Mouse (Mus musculus) CH12.LX (cell line): ENCODE data around the gene Kpna7.

Experiments
- CHD2 ChIP-seq: IDR thresholded peaks from 2 replicates; pipeline ENCODE4 v1.6.1; 2011; ENCODE audit warnings: low read length, improper control_type of control experiment
- CTCF ChIP-seq, 2 experiments: IDR thresholded peaks in 1 of 2; conservative IDR thresholded peaks in 1 of 2; 2 replicates each; pipeline ENCODE4 v1.5.1; 2011 to 2012; ENCODE audit warnings: low read depth in 2 of 2, low read length in 2 of 2, improper control_type of control experiment in 1 of 2, inconsistent platforms in 1 of 2, mild to moderate bottlenecking in 1 of 2, moderate library complexity in 1 of 2
- EP300 ChIP-seq: IDR thresholded peaks from 2 replicates; pipeline ENCODE4 v1.6.1; 2011; ENCODE audit warnings: low read length, improper control_type of control experiment
- ETS1 ChIP-seq: conservative IDR thresholded peaks from 2 replicates; pipeline ENCODE4 v1.6.1; 2012; ENCODE audit warnings: low read depth, mild to moderate bottlenecking, inconsistent platforms, low read length, improper control_type of control experiment, moderate library complexity
- KAT2A ChIP-seq: IDR thresholded peaks from 2 replicates; pipeline ENCODE4 v1.6.1; 2012; ENCODE audit warnings: low read length, improper control_type of control experiment, inconsistent platforms; ENCODE audit not compliant: insufficient replicate concordance
- MAZ ChIP-seq: IDR thresholded peaks from 2 replicates; pipeline ENCODE4 v1.6.1; 2012; ENCODE audit warnings: low read depth, mild to moderate bottlenecking, inconsistent platforms, low read length, improper control_type of control experiment, moderate library complexity
- POLR2A ChIP-seq: IDR thresholded peaks from 2 replicates; pipeline ENCODE4 v1.6.1; 2011; ENCODE audit warnings: low read depth, mild to moderate bottlenecking, improper control_type of control experiment, low read length
- POLR2AphosphoS2 ChIP-seq: IDR thresholded peaks from 2 replicates; pipeline ENCODE4 v1.6.1; 2011; ENCODE audit warnings: low read depth, low read length, improper control_type of control experiment
- RAD21 ChIP-seq: IDR thresholded peaks from 2 replicates; pipeline ENCODE4 v1.6.1; 2011; ENCODE audit warnings: low read depth, mild to moderate bottlenecking, low read length, improper control_type of control experiment, moderate library complexity
- TBP ChIP-seq: conservative IDR thresholded peaks from 2 replicates; pipeline ENCODE4 v1.6.1; 2011; ENCODE audit warnings: low read depth, low read length, improper control_type of control experiment
- TCF12 ChIP-seq: IDR thresholded peaks from 2 replicates; pipeline ENCODE4 v1.6.1; 2014; ENCODE audit warnings: low read depth, mild to moderate bottlenecking, inconsistent platforms, low read length, improper control_type of control experiment
- UBTF ChIP-seq: IDR thresholded peaks from 2 replicates; pipeline ENCODE4 v1.6.1; 2012; ENCODE audit warnings: low read depth, mild to moderate bottlenecking, inconsistent platforms, low read length, improper control_type of control experiment, moderate library complexity
- USF1 ChIP-seq: IDR thresholded peaks from 2 replicates; pipeline ENCODE4 v1.6.1; 2014; ENCODE audit warnings: low read depth, mild to moderate bottlenecking, inconsistent platforms, low read length, improper control_type of control experiment

- TF ChIP-seq CTCF (conservative IDR thresholded peaks at IDR 0.05 in 1 of 2, IDR thresholded peaks at IDR 0.05 in 1 of 2; ENCODE audit: low read depth in 2 of 2, low read length in 2 of 2) (no peak), POLR2A (no peak), KAT2A (no peak), CHD2 (no peak), POLR2AphosphoS2 (no peak), TCF12 (no peak), RAD21 (no peak), EP300 (no peak), UBTF (no peak), ETS1 (no peak), TBP (no peak), USF1 (no peak), MAZ (no peak)
Measured at GRCm38 (mm10) chr5:145113416-145113815, 29.6 kb upstream of the Kpna7 start.
